Mouse (Mus musculus): ENCODE measurements at regions not wholly inside any gene's neighbourhood (a gene's known extent, or its start where the extent isn't known, plus 50 kb on each side); places are given as distances from the start of the nearest gene placed in this dataset.

GRCm38 (mm10) chr7:36829710-36830109 is 131.8 kb downstream of the Tshz3 start:
- 82% methylated on average over 8 of the region's 8 CpGs for WGBS
- no peak for DNase-seq (ENCODE audit: low spot score)
- H3K27ac ChIP-seq (replicated peaks): no peak overlapping the region
- peaks cover 4% of the 10 kb centered on the region; the same call in 1 of the 2 replicates for H3K4me1 ChIP-seq
- H3K4me3 ChIP-seq: no peak overlapping the region
- no peaks in the 10 kb centered on the region for H3K36me3 ChIP-seq (replicated peaks)
- no peaks in the 10 kb centered on the region for H3K27me3 ChIP-seq (replicated peaks; ENCODE audit: low read depth, poor library complexity, severe bottlenecking)
- H3K9me3 ChIP-seq: no peaks in the 10 kb centered on the region

GRCm38 (mm10) chr7:36830155-36830554 is 132.2 kb downstream of the Tshz3 start:
- H3K4me1 ChIP-seq: peaks cover 4% of the 10 kb centered on the region; the same call in 1 of the 2 replicates
- no peaks in the 10 kb centered on the region for H3K27me3 ChIP-seq (replicated peaks; ENCODE audit: low read depth, poor library complexity, severe bottlenecking)
- no peaks in the 10 kb centered on the region for H3K36me3 ChIP-seq (replicated peaks)
- H3K4me3 ChIP-seq: no peak overlapping the region
- H3K9me3 ChIP-seq: no peaks in the 10 kb centered on the region
- WGBS: 76% methylated on average over 2 of the region's 2 CpGs
- H3K27ac ChIP-seq (replicated peaks): no peak overlapping the region
- DNase-seq (ENCODE audit: low spot score): no peak

GRCm38 (mm10) chr7:36848279-36848678 is 150.4 kb downstream of the Tshz3 start:
- Histone ChIP-seq H3K27ac (replicated peaks) (no peak overlapping the region), H3K4me1 (no peaks in the 10 kb centered on the region; the same call in 1 of the 2 replicates), H3K36me3 (replicated peaks) (no peaks in the 10 kb centered on the region), H3K4me3 (no peak overlapping the region), H3K9me3 (no peaks in the 10 kb centered on the region), H3K27me3 (replicated peaks; ENCODE audit: low read depth, poor library complexity, severe bottlenecking) (no peaks in the 10 kb centered on the region)
- 80% methylated on average over 2 of the region's 2 CpGs for WGBS
- DNase-seq (ENCODE audit: low spot score): no peak

GRCm38 (mm10) chr7:36851275-36851889 is 153.5 kb downstream of the Tshz3 start:
- WGBS: 82% methylated on average over 4 of the region's 4 CpGs
- no peak for DNase-seq (ENCODE audit: low spot score)
- 0 out of 2 replicates have a peak, but pooled peaks cover 4% of the 10 kb centered on the region for H3K9me3 ChIP-seq

GRCm38 (mm10) chr7:36854308-36854707 is 156.4 kb downstream of the Tshz3 start:
- Histone ChIP-seq H3K4me3 (no peak overlapping the region), H3K4me1 (no peaks in the 10 kb centered on the region), H3K27ac (replicated peaks) (no peak overlapping the region), H3K27me3 (replicated peaks; ENCODE audit: low read depth, poor library complexity, severe bottlenecking) (no peaks in the 10 kb centered on the region), H3K9me3 (0 out of 2 replicates have a peak, but pooled peaks cover 4% of the 10 kb centered on the region), H3K36me3 (replicated peaks) (no peaks in the 10 kb centered on the region)
- no peak for DNase-seq (ENCODE audit: low spot score)

More at GRCm38 (mm10) chr7:36851275-36851889, 153.5 kb downstream of the Tshz3 start:
- Histone ChIP-seq H3K36me3 (replicated peaks) (no peaks in the 10 kb centered on the region), H3K4me1 (no peaks in the 10 kb centered on the region; the same call in 1 of the 2 replicates), H3K4me3 (no peak overlapping the region), H3K27ac (replicated peaks) (no peak overlapping the region), H3K27me3 (replicated peaks; ENCODE audit: low read depth, poor library complexity, severe bottlenecking) (no peaks in the 10 kb centered on the region)

GRCm38 (mm10) chr7:36859428-36859827 is 161.5 kb downstream of the Tshz3 start:
- no peak overlapping the region for H3K4me3 ChIP-seq
- no peaks in the 10 kb centered on the region for H3K27me3 ChIP-seq (replicated peaks; ENCODE audit: low read depth, poor library complexity, severe bottlenecking)
- DNase-seq (ENCODE audit: low spot score): no peak
- 89% methylated on average over 7 of the region's 7 CpGs for WGBS
- no peaks in the 10 kb centered on the region for H3K9me3 ChIP-seq
- H3K36me3 ChIP-seq (replicated peaks): no peaks in the 10 kb centered on the region
- H3K27ac ChIP-seq (replicated peaks): no peak overlapping the region
- no peaks in the 10 kb centered on the region for H3K4me1 ChIP-seq

GRCm38 (mm10) chr7:36862481-36862880 is 164.6 kb downstream of the Tshz3 start:
- no peaks in the 10 kb centered on the region for H3K4me1 ChIP-seq
- H3K27ac ChIP-seq (replicated peaks): no peak overlapping the region
- no peaks in the 10 kb centered on the region for H3K36me3 ChIP-seq (replicated peaks)
- no peak overlapping the region for H3K4me3 ChIP-seq
- no peaks in the 10 kb centered on the region for H3K9me3 ChIP-seq
- no peak for DNase-seq (ENCODE audit: low spot score)
- H3K27me3 ChIP-seq (replicated peaks; ENCODE audit: low read depth, poor library complexity, severe bottlenecking): no peaks in the 10 kb centered on the region
- 91% methylated on average over 7 of the region's 7 CpGs for WGBS

- Histone ChIP-seq H3K27ac (replicated peaks) (no peak overlapping the region), H3K4me3 (no peak overlapping the region), H3K36me3 (replicated peaks) (no peaks in the 10 kb centered on the region), H3K9me3 (no peaks in the 10 kb centered on the region), H3K4me1 (no peaks in the 10 kb centered on the region), H3K27me3 (replicated peaks; ENCODE audit: low read depth, poor library complexity, severe bottlenecking) (no peaks in the 10 kb centered on the region)
- 93% methylated on average over 5 of the region's 5 CpGs for WGBS
- no peak for DNase-seq (ENCODE audit: low spot score)
These were observed 165.8 kb downstream of the Tshz3 start for GRCm38 (mm10) chr7:36863745-36864144.

GRCm38 (mm10) chr7:36864675-36865074 is 166.8 kb downstream of the Tshz3 start:
- no peaks in the 10 kb centered on the region for H3K9me3 ChIP-seq
- H3K27ac ChIP-seq (replicated peaks): no peak overlapping the region
- H3K27me3 ChIP-seq (replicated peaks; ENCODE audit: low read depth, poor library complexity, severe bottlenecking): no peaks in the 10 kb centered on the region
- H3K4me3 ChIP-seq: no peak overlapping the region
- WGBS: 83% methylated on average over 4 of the region's 4 CpGs
- no peaks in the 10 kb centered on the region for H3K4me1 ChIP-seq
- no peak for DNase-seq (ENCODE audit: low spot score)
- no peaks in the 10 kb centered on the region for H3K36me3 ChIP-seq (replicated peaks)

GRCm38 (mm10) chr7:36866602-36867001 is 168.7 kb downstream of the Tshz3 start:
- Histone ChIP-seq H3K4me3 (no peak overlapping the region), H3K36me3 (replicated peaks) (no peaks in the 10 kb centered on the region), H3K9me3 (no peaks in the 10 kb centered on the region), H3K27ac (replicated peaks) (no peak overlapping the region), H3K27me3 (replicated peaks; ENCODE audit: low read depth, poor library complexity, severe bottlenecking) (no peaks in the 10 kb centered on the region), H3K4me1 (no peaks in the 10 kb centered on the region)
- no peak for DNase-seq (ENCODE audit: low spot score)
- 87% methylated on average over 12 of the region's 12 CpGs for WGBS

GRCm38 (mm10) chr7:36874004-36874403 is 176.1 kb downstream of the Tshz3 start:
- Histone ChIP-seq H3K36me3 (replicated peaks) (no peaks in the 10 kb centered on the region), H3K4me3 (no peak overlapping the region), H3K27me3 (replicated peaks; ENCODE audit: low read depth, poor library complexity, severe bottlenecking) (no peaks in the 10 kb centered on the region), H3K27ac (replicated peaks) (no peak overlapping the region), H3K4me1 (peaks cover 30% of the 10 kb centered on the region), H3K9me3 (no peaks in the 10 kb centered on the region)
- no peak for DNase-seq (ENCODE audit: low spot score)
- 80% methylated on average over 5 of the region's 5 CpGs for WGBS

GRCm38 (mm10) chr7:36877686-36878085 is 179.8 kb downstream of the Tshz3 start:
- H3K9me3 ChIP-seq: no peaks in the 10 kb centered on the region
- no peaks in the 10 kb centered on the region for H3K27me3 ChIP-seq (replicated peaks; ENCODE audit: low read depth, poor library complexity, severe bottlenecking)
- H3K27ac ChIP-seq (replicated peaks): peak overlapping the region; percentile 61
- H3K36me3 ChIP-seq (replicated peaks): no peaks in the 10 kb centered on the region
- H3K4me3 ChIP-seq: no peak overlapping the region
- peaks cover 30% of the 10 kb centered on the region for H3K4me1 ChIP-seq
- 7% methylated on average over 7 of the region's 7 CpGs for WGBS
- peak; percentile 30 for DNase-seq (ENCODE audit: low spot score)

- Histone ChIP-seq H3K4me3 (no peak overlapping the region), H3K27me3 (replicated peaks; ENCODE audit: low read depth, poor library complexity, severe bottlenecking) (no peaks in the 10 kb centered on the region), H3K4me1 (peaks cover 12% of the 10 kb centered on the region), H3K36me3 (replicated peaks) (no peaks in the 10 kb centered on the region), H3K9me3 (no peaks in the 10 kb centered on the region), H3K27ac (replicated peaks) (0 out of 2 replicates have a peak overlapping the region, but pooled peaks have one; percentile 26)
- DNase-seq (ENCODE audit: low spot score): peak; percentile 34
- 69% methylated on average over 18 of the region's 18 CpGs for WGBS
These were observed 195.0 kb downstream of the Tshz3 start for GRCm38 (mm10) chr7:36892776-36893500.
